13 mouse cellular contexts compared by ENCODE assay signal in genomic region chr5:80791658-80792057, GRCm38 (mm10).
"Had no signal": no experiment of that assay in that cellular context is flagged by ENCODE, and none has a peak within 500 bp of the region (broad histone marks: within the 10 kb centered on the region; RNA-seq: fewer than 3 reads in every experiment).

No protein-coding gene starts in this region.

- H3K4me2 ChIP-seq: lung, embryonic 14.5 days; midbrain, embryonic 11.5 days; midbrain, embryonic 13.5 days; midbrain, embryonic 15.5 days; neural tube, embryonic 12.5 days had no signal

- H3K9ac ChIP-seq: lung, embryonic 14.5 days; midbrain, embryonic 13.5 days; midbrain, embryonic 15.5 days; neural tube, embryonic 12.5 days had no signal

- H3K9me3 ChIP-seq: megakaryocyte, embryonic 14.5 days; midbrain, embryonic 13.5 days; midbrain, embryonic 15.5 days; neural tube, embryonic 12.5 days had no signal

- H3K4me3 ChIP-seq: megakaryocyte, embryonic 14.5 days; midbrain, embryonic 13.5 days; midbrain, embryonic 15.5 days; neural tube, embryonic 12.5 days had no signal

- ATAC-seq: midbrain, embryonic 13.5 days; midbrain, embryonic 15.5 days had no signal

- H3K27ac ChIP-seq: midbrain, embryonic 13.5 days; midbrain, embryonic 15.5 days; neural tube, embryonic 12.5 days had no signal

- H3K36me3 ChIP-seq: midbrain, embryonic 13.5 days; midbrain, embryonic 15.5 days; neural tube, embryonic 12.5 days had no signal

- H3K4me1 ChIP-seq: megakaryocyte, embryonic 14.5 days; midbrain, embryonic 13.5 days; midbrain, embryonic 15.5 days; neural tube, embryonic 12.5 days had no signal

- H3K27me3 ChIP-seq: megakaryocyte, embryonic 14.5 days; midbrain, embryonic 13.5 days; midbrain, embryonic 15.5 days; neural tube, embryonic 12.5 days had no signal

- DNase-seq: lung, adult 18-20 months; lung, embryonic 14.5 days; lung, postnatal 10 days; lung, postnatal 4 days; right cerebral cortex, postnatal 14 days; thymus, adult 18-20 months; thymus, postnatal 14 days; thymus, postnatal 36 days had no signal
